Mouse (Mus musculus) hindbrain, embryonic 13.5 days (tissue): ENCODE measurements around the gene Cd244a. TPM values are rescaled to one million over a fixed set of nuclear protein-coding genes. Genes with fewer than 3 reads are reported as not detected.

ENCODE experiments used
- ATAC-seq: fragments of 200-750 bp; cut with Nextera tagmentation; 2 replicates; pipeline ENCODE4 v1.8.0; 2017; ENCODE audit warnings: moderate TSS enrichment; ENCODE audit not compliant: low FRiP score
- H3K27ac ChIP-seq: fragments of 300-500 bp; sonication (generic); 2 replicates; pipeline ENCODE4 v1.5.1; 2015; ENCODE audit warnings: inconsistent platforms, mild to moderate bottlenecking, moderate library complexity
- H3K27me3 ChIP-seq: fragments of 300-500 bp; sonication (generic); 2 replicates; pipeline ENCODE4 v1.6.1; 2015; ENCODE audit warnings: mild to moderate bottlenecking, inconsistent platforms
- H3K36me3 ChIP-seq: fragments of 300-500 bp; sonication (generic); 2 replicates; pipeline ENCODE4 v1.6.1; 2015; ENCODE audit warnings: mild to moderate bottlenecking, inconsistent platforms
- H3K4me1 ChIP-seq: fragments of 300-500 bp; sonication (generic); replicated peaks from 2 replicates; pipeline ENCODE4 v1.6.1; 2015; ENCODE audit warnings: inconsistent platforms
- H3K4me2 ChIP-seq: fragments of 300-500 bp; sonication (generic); 2 replicates; pipeline ENCODE4 v1.6.1; 2015; ENCODE audit warnings: inconsistent platforms, mild to moderate bottlenecking, moderate library complexity
- H3K4me3 ChIP-seq: fragments of 300-500 bp; sonication (generic); 2 replicates; pipeline ENCODE4 v1.5.1; 2015; ENCODE audit warnings: mild to moderate bottlenecking, inconsistent platforms
- H3K9ac ChIP-seq: fragments of 300-500 bp; sonication (generic); 2 replicates; pipeline ENCODE4 v1.6.1; 2015; ENCODE audit warnings: mild to moderate bottlenecking, inconsistent platforms
- H3K9me3 ChIP-seq: fragments of 300-500 bp; sonication (generic); 2 replicates; pipeline ENCODE4 v1.6.1; 2016; ENCODE audit warnings: inconsistent platforms
- WGBS: fragments of 180-500 bp; shearing (Covaris S2); methylation state at CpG from one replicate; pipeline ENCODE4 v1.1.7; 2015; 5-methylcytosine and 5-hydroxymethylcytosine counted together
- polyA plus RNA-seq: library from polyadenylated mRNA; unstranded; fragments of >200 nt; fragmentation: Nextera tagmentation; extraction: Ambion mirVana; gene quantifications from 2 replicates; pipeline ENCODE4 v1.2.1, GENCODE M21; 2015

Gene Cd244a
- 0.04 TPM in 1 of 2 replicates, not detected in the other for polyA plus RNA-seq

DNA sequence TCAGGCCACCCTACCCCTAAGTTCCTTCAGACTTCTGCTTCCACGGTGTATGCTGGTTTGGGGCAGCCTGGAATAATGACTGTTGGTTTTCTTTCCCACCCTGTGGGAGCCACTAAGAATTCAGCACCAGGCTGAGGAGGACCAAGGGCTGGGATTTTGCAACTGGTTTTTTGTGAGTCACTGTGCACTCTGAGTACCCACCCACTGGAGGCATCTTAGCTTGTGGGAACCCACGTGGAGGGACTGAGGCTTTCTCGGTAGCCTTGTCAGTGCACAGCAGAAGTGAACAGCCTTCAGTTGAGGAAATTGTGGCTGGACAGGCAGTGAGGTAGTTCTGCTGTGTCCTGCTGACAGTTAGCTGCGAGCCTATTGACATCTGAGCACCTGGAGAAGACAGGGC is at the start of gene Cd244a:
Gene Cd244a, plus strand, starts transcription at position 296 of the 400 bp plus-strand sequence.
- no peak within 1 kb of the TSS for H3K9ac ChIP-seq
- H3K4me1 ChIP-seq = no peaks in the 10 kb centered on the region
- H3K27me3 ChIP-seq = no peaks in the 10 kb centered on the region
- H3K4me2 ChIP-seq = no peak within 1 kb of the TSS
- no peak within 1 kb of the TSS for H3K27ac ChIP-seq
- 91% methylated on average over 4 of the region's 4 CpGs for WGBS
- H3K4me3 ChIP-seq = no peak within 1 kb of the TSS
- no peaks in the 10 kb centered on the region for H3K36me3 ChIP-seq
- ATAC-seq = no peak
- H3K9me3 ChIP-seq = no peaks in the 10 kb centered on the region

DNA sequence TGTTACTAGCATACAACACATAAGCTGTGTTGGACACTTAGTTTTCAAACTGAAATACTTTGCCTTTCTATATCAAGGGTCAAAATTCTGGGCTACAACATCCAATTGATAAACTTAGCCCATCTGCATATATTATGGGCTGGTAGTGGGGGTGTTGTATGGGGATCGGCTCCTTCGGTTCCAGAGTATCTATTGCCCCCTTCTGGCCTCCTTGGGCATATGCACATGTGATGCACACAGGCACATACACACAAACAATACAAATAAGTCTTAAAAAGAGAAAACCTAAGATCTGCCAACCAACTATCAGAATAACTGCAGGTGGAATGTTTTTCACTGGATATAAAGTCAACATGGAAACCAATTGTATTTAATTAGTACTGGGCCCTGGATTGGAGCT is 45.8 kb upstream of the Cd244a start:
- no peaks in the 10 kb centered on the region for H3K9me3 ChIP-seq
- H3K27me3 ChIP-seq = no peaks in the 10 kb centered on the region
- no peaks in the 10 kb centered on the region for H3K4me1 ChIP-seq
- H3K27ac ChIP-seq = no peak overlapping the region
- no peaks in the 10 kb centered on the region for H3K36me3 ChIP-seq
- no peak overlapping the region for H3K4me3 ChIP-seq
- H3K9ac ChIP-seq = no peak overlapping the region
- ATAC-seq = no peak
- 87% methylated on average over 2 of the region's 2 CpGs for whole genome bisulfite sequencing
- H3K4me2 ChIP-seq = no peak overlapping the region

DNA sequence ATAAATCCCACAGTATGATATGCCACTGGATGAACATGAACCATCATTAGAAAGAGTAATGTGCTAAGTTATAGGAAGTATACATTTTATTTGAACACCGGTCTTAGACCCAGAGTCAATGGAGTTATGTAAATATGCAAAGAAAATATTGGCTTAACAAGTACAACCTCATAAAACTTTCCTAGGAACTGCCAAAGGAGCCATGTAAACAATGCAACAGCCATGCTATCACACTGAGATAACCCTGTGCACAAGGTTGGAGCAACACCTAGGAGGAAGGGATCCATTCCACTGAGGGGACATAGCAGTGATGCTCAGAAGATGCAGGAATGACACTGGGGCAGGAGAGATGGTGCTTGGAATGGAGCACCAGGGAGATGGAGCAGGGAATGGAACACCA is 45.2 kb upstream of the Cd244a start:
- no peak overlapping the region for H3K4me2 ChIP-seq
- H3K4me1 ChIP-seq = no peaks in the 10 kb centered on the region
- 94% methylated on average over 1 of the region's 1 CpGs for WGBS
- no peaks in the 10 kb centered on the region for H3K36me3 ChIP-seq
- no peaks in the 10 kb centered on the region for H3K27me3 ChIP-seq
- no peak overlapping the region for H3K4me3 ChIP-seq
- H3K9me3 ChIP-seq = no peaks in the 10 kb centered on the region
- ATAC-seq = no peak
- no peak overlapping the region for H3K9ac ChIP-seq
- H3K27ac ChIP-seq = no peak overlapping the region

DNA sequence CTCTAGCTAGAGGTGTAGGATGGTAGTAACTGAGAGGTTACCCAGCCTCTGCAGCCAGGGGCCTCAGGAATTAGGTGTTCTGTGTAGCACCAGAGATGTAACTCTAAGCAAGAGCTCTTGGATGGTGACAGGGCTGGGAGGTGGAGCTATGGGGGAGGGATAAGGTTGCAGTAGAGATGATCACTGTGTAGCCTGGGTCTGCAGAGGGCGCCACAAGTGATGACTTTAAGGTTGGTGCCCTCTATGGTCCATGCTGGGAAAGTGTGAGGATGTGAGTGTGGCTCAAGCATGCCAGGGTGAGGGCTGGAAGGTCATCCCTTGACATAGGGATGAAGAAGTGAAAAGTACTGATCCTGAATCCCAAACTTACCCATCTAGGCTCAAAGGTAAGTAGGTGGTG is 44.0 kb upstream of the Cd244a start:
- Histone ChIP-seq H3K4me2 (no peak overlapping the region), H3K4me3 (no peak overlapping the region), H3K9me3 (no peaks in the 10 kb centered on the region), H3K9ac (no peak overlapping the region), H3K27ac (no peak overlapping the region), H3K36me3 (no peaks in the 10 kb centered on the region), H3K27me3 (no peaks in the 10 kb centered on the region), H3K4me1 (no peaks in the 10 kb centered on the region)
- ATAC-seq = no peak
- 18% methylated on average over 1 of the region's 1 CpGs for WGBS

DNA sequence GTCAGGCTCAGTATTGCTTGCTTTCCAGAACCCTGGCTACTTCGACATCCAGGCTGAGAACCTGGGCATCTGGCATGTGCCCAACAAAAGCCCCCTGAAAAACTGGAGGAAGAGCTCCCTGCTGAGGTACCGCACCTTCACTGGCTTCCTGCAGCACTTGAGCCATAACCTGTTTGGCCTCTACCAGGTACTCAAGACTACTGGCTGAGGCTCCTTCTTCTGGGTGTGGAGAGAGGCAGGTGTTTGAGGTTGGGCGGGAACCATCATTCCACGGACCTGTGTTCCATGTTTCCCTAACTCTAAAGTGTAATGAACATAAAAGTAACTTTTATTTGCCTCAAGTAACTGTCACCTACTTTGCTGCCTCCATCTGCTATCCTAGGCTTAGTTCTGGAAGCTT is 43.4 kb upstream of the Cd244a start:
- no peak overlapping the region for H3K9ac ChIP-seq
- no peak overlapping the region for H3K4me2 ChIP-seq
- H3K9me3 ChIP-seq = no peaks in the 10 kb centered on the region
- no peak overlapping the region for H3K27ac ChIP-seq
- H3K4me3 ChIP-seq = no peak overlapping the region
- ATAC-seq = no peak
- WGBS = 89% methylated on average over 4 of the region's 4 CpGs
- no peaks in the 10 kb centered on the region for H3K36me3 ChIP-seq
- H3K4me1 ChIP-seq = no peaks in the 10 kb centered on the region
- no peaks in the 10 kb centered on the region for H3K27me3 ChIP-seq

DNA sequence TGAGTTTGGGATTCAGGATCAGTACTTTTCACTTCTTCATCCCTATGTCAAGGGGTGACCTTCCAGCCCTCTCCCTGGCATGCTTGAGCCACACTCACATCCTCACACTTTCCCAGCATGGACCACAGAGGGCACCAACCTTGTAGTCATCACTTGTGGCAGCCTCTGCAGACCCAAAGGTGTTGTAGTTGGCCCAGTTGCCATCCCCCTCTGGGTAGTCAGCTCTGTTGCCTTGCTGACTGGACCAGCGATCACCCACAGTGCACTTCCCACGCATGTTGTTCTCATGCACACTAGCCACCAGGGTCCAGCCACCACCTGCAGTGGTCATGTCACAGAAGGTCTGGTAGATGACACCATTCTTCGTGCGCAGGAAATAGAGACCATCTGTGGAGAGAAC is 27.6 kb upstream of the Cd244a start:
- H3K9ac ChIP-seq = no peak overlapping the region
- H3K4me3 ChIP-seq = no peak overlapping the region
- WGBS = 91% methylated on average over 4 of the region's 4 CpGs
- H3K9me3 ChIP-seq = no peaks in the 10 kb centered on the region
- no peaks in the 10 kb centered on the region for H3K4me1 ChIP-seq
- no peaks in the 10 kb centered on the region for H3K27me3 ChIP-seq
- H3K36me3 ChIP-seq = no peaks in the 10 kb centered on the region
- H3K4me2 ChIP-seq = no peak overlapping the region
- ATAC-seq = no peak
- H3K27ac ChIP-seq = no peak overlapping the region

DNA sequence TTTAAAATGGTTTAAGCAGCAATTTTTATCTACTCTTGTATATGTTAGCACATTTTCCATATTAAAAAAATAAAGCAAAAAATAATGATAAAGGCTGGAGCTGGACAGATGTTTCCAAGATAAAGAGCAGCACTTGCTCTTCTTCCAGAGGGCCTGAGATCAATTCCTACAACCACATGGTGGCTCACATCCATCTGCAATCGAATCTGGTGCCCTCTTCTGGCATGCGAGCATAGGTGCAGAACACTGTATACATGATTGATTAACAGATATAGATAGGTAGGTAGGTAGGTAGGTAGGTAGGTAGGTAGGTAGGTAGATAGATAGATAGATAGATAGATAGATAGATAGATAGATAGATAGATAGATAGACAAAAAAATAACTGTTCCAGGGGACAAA is 26.2 kb upstream of the Cd244a start:
- Histone ChIP-seq H3K9me3 (no peaks in the 10 kb centered on the region), H3K4me1 (no peaks in the 10 kb centered on the region), H3K27me3 (no peaks in the 10 kb centered on the region), H3K36me3 (no peaks in the 10 kb centered on the region), H3K4me2 (no peak overlapping the region), H3K9ac (no peak overlapping the region), H3K4me3 (no peak overlapping the region), H3K27ac (no peak overlapping the region)
- 63% methylated on average over 2 of the region's 2 CpGs for WGBS
- ATAC-seq = no peak

DNA sequence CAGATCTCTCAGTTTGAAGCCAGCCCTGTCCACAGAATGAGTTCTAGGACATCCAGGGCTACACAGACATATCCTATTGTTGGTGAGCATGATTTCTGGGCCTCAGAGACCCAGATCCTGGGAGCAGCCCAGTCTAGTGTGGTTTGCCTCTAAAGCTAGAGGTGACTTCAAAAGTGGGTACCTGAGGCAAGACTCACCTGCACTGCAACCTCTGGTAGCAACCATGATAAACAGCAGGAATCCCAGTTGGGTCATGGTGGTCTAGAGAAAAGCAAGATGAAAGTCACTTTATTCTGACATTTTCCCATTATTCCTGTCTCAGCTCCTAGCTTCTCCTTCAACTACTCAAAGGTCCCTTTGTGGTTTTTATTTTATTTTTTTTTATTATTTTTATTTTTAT is 24.4 kb upstream of the Cd244a start:
- no peak overlapping the region for H3K4me3 ChIP-seq
- H3K27ac ChIP-seq = no peak overlapping the region
- no peak overlapping the region for H3K9ac ChIP-seq
- no peaks in the 10 kb centered on the region for H3K4me1 ChIP-seq
- H3K4me2 ChIP-seq = no peak overlapping the region
- ATAC-seq = no peak
- no peaks in the 10 kb centered on the region for H3K36me3 ChIP-seq
- no peaks in the 10 kb centered on the region for H3K9me3 ChIP-seq
- H3K27me3 ChIP-seq = no peaks in the 10 kb centered on the region

DNA sequence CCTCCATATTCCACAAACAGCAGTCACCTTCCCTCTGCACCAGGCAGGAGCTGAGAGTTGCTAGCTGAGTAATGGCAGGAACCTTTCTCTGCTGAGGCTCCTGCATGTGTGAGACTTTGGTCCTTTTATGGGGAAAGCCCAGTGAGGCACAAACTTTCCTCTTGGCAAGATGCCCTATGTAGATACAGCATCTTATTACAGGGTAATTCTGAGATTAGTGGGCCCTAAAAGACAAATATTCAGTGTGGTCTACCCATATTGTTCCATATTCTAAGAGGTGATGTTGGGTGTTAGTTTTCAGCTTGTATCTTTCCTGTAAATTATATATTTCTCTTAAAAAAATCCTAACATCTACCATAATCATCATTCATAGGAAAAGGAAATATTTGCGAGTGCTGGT is 23.8 kb upstream of the Cd244a start, which contains the start of gene Itln1:
Gene Itln1, minus strand, starts transcription at position 101 of the 400 bp plus-strand sequence.
- Histone ChIP-seq H3K27ac (no peak within 1 kb of the TSS), H3K4me3 (no peak within 1 kb of the TSS), H3K9ac (no peak within 1 kb of the TSS), H3K4me1 (no peaks in the 10 kb centered on the region), H3K36me3 (no peaks in the 10 kb centered on the region), H3K9me3 (no peaks in the 10 kb centered on the region), H3K27me3 (no peaks in the 10 kb centered on the region), H3K4me2 (no peak within 1 kb of the TSS)
- 100% methylated on average over 1 of the region's 1 CpGs for WGBS
- no peak for ATAC-seq

DNA sequence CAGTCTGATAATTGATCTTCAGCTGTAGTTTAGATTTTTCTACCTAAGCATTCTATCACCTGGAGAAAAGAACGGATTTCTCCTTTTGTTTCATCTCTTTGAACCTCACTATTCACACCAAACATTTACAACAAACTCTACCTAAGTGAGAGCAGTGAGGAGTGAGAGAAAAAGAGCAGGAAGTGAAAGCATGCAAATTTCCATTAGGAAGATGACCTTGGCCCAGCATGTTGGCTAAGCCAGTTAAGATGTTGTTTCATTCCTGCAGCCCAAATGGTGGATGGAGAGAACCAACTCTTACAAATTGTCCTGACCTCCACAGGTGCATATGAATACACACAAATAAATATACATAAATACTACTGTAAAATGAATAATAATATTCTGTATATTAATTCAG is 18.3 kb upstream of the Cd244a start:
- ATAC-seq = no peak
- Histone ChIP-seq H3K4me2 (no peak overlapping the region), H3K9ac (no peak overlapping the region), H3K27ac (no peak overlapping the region), H3K9me3 (no peaks in the 10 kb centered on the region), H3K27me3 (no peaks in the 10 kb centered on the region), H3K4me1 (no peaks in the 10 kb centered on the region), H3K4me3 (no peak overlapping the region), H3K36me3 (no peaks in the 10 kb centered on the region)
- WGBS = 87% methylated on average over 1 of the region's 1 CpGs

DNA sequence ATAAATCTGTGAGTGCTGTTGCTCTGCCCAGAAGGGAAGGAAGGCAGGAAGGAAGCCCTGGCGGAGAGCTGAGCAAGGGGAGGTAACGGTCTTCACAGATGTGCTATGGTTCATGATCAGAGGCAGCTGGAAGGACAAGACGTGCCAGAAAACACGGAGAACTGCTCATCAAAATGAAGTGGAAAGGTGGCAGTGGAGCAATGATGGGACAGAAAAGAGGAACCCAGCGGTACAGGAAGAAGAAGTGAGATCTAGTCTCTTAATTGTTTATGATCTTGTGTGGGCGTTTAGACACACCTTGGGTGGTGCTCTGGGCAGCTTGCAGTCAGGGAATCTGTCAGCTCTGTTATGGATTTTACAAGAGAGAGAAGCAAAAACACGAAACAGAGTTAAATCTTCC is 7.7 kb upstream of the Cd244a start:
- 88% methylated on average over 7 of the region's 7 CpGs for WGBS
- no peak overlapping the region for H3K9ac ChIP-seq
- no peak for ATAC-seq

DNA sequence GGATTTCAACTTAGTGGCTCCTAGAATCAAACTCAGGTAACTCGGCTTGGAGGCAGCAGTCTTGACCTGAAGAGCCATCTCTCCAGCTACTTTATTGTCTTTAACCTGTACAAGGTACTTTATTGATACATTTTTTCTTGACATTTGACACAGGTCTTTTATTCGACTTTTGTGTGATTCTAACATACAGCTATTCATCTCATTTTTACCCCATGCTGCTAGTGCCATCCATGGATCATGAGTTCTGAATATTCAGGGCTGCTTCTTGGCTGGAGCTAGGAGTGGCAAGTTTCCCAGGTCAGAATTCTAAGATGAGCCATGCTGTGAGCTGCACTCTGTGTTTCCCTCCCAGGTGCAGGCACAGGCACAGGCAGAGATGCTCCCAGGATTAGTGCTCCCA is 6.8 kb upstream of the Cd244a start:
- no peak overlapping the region for H3K4me2 ChIP-seq
- no peaks in the 10 kb centered on the region for H3K27me3 ChIP-seq
- no peak overlapping the region for H3K4me3 ChIP-seq
- H3K9ac ChIP-seq = no peak overlapping the region
- WGBS = 84% methylated on average over 2 of the region's 2 CpGs
- H3K9me3 ChIP-seq = no peaks in the 10 kb centered on the region
- ATAC-seq = no peak
- H3K36me3 ChIP-seq = no peaks in the 10 kb centered on the region
- no peak overlapping the region for H3K27ac ChIP-seq
- H3K4me1 ChIP-seq = 0 out of 2 replicates have a peak, but pooled peaks cover 5% of the 10 kb centered on the region

More for the DNA sequence above, 7.7 kb upstream of the Cd244a start:
- Histone ChIP-seq H3K4me1 (0 out of 2 replicates have a peak, but pooled peaks cover 5% of the 10 kb centered on the region), H3K27me3 (no peaks in the 10 kb centered on the region), H3K9me3 (no peaks in the 10 kb centered on the region), H3K36me3 (no peaks in the 10 kb centered on the region), H3K27ac (no peak overlapping the region), H3K4me2 (no peak overlapping the region), H3K4me3 (no peak overlapping the region)

DNA sequence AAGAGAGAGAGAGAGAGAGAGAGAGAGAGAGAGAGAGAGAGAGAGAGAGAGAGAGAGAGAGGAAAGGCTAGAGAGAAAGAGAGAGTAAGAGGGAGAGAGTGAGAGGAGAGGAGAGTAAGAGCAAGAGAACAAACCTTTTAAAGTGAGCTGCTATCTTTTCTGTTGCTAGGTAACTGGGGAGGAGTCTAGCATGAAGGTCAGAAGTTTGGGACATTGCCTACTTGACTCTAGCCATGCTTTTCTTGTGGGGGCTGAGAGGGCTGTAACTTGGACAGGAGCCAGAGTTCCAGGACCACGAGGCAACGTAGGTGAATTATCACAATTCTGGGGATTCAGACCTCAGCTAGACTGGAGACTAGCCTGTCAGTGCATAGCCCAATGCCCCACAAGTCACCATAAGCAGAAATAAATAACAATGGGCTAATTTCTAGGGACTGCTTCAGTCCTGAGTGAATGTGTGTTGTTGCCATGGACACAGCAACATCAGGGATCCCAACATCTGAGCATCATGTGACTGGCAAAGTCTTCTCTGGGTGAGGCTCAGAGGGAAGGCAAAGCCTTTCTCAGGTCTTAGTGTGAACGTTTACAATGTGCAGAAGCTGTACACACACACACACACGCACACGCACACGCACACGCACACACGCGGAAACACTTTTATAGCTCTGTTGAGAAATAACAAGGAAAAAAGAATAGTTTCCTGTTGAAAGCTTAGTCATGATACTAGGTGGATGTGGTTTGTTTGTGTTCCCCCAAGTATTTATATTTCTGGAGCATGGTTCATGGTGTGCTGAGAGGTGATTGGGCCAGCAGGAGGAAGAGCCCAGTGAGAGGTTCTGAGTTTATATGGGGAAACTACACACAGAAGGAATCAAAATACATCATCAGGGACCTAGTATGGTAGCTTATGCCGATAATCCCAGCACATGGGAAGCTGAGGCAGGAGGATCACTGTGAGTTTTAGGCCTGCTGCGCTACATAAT is 5.3 kb upstream of the Cd244a start:
- ATAC-seq = no peak
- Histone ChIP-seq H3K9ac (no peak overlapping the region), H3K27me3 (no peaks in the 10 kb centered on the region), H3K27ac (no peak overlapping the region), H3K4me1 (0 out of 2 replicates have a peak, but pooled peaks cover 5% of the 10 kb centered on the region), H3K4me3 (no peak overlapping the region), H3K4me2 (no peak overlapping the region), H3K36me3 (no peaks in the 10 kb centered on the region), H3K9me3 (no peaks in the 10 kb centered on the region)
- 80% methylated on average over 11 of the region's 11 CpGs for WGBS
